Mouse (Mus musculus) neutrophil, adult 65 days (primary cell): ENCODE data around the gene Epn1. TPM values are rescaled to one million over a fixed set of nuclear protein-coding genes. Genes with fewer than 3 reads are reported as not detected.

ENCODE experiments used
- total RNA-seq: library from RNA; stranded (reverse); gene quantifications from 2 replicates; pipeline ENCODE4 v1.2.4, GENCODE M21; 2023

Gene Epn1
- total RNA-seq, result 143 and 147 TPM in 2 replicates

DNA sequence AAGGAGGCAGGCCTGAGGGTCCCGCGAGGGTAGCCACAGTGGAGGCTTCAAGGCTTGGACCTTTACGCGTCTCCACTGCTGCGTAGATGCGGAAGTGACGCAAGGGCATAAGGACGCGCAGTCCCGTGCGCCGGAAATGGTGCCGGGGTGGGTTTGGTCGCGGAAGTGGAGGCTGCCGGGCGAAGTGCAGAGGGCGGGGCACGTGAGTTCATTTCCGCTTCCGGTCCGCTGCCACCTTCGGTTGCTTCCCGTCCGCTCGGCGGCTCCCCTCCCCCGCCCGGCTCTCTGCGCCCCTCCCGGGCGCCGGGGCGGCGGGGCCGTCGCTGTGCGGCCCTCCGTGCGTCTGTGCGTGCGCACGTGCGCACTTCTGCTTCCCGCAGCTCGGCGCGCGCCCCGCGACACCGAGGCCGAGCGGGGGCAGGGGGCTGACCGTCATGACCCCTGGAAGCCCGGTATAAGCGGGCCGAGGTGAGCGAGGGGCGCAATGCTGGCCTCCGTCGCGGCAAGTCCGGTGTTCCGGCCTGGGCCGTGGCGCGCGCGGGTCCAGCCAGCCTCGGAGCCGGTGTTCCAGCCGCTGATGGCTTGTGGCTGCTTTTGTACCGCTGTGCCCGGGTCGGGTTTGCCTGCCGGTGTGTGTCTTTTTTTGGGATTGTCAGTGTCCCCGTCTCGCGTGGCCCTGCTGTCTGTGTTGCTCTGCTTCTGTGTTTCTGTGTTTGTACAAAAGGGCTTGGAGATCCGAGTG, at the start of gene Epn1:
Gene Epn1, plus strand, starts transcription at position 226 of the 742 bp plus-strand sequence.

DNA sequence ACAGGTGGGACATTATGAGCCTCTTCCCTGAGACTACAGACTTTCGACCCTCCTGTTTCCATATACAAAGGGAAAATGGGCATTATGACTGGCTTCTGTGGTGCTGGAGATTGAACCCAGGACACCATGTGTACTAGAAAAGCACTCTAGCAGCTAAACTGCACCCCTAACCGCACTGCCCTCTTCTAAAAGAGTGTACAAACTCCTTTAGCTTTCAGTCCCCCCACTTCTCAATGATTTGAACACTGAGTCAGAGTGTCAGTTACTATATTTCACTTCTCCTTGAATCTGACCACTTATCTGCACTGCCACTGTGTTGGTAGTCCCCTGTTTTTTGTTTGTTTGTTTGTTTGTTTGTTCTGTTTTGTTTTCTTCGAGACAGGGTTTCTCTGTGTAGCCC, 46.2 kb upstream of the Epn1 start, which contains the start of gene 4632433K11Rik:
Gene 4632433K11Rik, plus strand, starts transcription at position 301 of the 400 bp plus-strand sequence.

DNA sequence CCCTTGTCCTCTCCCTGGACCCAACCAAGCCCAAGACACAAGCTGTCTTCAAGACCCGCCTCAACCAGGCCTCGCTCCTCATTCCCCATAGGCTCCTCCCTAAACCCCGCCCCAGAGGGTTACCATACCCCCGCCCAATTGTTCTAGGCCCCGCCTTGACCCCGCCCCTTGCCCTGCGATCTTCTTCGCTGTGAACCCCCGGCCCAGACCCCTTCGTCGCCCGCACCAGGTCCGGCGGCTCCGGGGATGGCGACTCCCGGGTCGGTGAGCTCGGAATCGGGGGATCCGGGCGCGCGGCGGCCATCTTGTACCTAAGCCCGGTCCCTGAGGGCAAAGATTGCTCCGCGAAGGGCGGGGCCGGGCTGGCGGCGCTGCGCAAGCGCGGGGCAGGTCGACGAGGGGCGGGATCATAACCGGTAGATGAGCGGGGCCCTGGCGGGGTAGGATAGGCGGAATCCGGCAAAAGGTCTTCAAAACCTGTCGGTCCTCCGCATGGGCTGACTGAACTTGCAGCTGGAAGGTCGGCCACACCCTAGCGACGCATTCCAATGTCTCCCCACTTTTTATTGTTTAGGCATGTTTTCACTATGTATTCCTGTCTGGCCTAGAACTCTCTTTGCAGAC, 41.8 kb upstream of the Epn1 start, which contains the start of gene Zfp784:
Gene Zfp784, minus strand, starts transcription at position 338 of the 624 bp plus-strand sequence.

DNA sequence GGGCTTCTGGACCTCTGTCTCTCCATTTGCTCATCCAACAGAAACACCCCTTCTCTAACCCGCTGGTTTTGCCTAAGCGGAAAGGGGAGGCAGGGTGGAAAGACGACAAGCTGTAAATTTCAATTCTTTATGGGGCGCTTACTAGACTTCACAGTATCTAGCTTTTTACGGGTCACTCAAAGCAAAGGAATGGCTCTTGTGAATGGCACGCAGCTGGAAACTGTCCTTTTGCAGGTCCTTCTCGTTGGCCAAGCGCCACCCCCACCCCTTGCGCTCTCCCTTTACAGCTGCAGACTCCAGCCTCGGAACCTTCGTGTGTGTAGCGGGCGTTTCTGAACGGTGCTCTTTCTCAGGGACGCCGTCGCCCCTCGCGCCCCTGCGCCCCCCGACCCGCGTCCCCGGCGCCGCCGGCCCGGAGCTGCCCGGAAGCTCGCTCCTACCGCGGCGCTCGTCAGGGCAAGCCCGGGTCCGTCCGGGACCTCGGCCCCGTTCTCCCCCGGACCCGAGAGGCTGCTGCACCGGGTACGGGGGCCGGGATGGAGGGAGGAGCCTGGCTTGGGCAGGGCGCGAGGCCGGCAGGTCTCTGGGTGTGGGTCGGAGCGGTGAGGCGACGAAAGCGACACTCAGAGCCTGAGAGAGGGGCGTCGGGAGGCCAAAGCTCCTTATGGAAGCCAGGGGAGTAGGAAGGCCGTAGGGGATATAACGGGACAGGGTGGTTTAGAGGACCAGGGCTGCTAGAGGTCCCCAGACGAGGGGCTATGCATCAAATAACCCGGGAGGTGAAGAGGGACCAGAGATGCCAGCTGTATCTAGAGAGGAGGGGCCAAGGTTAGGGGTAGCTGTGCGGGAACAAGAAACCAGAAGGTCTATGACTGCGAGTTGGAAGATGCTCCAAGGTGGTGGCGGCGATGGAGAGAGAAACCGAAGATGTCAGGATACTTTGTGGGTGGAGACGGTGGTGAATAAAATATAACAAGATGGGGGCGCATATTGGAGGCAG, 28.5 kb upstream of the Epn1 start, which contains the start of gene Zfp580:
Gene Zfp580, plus strand, starts transcription at position 346 of the 1,000 bp plus-strand sequence.

DNA sequence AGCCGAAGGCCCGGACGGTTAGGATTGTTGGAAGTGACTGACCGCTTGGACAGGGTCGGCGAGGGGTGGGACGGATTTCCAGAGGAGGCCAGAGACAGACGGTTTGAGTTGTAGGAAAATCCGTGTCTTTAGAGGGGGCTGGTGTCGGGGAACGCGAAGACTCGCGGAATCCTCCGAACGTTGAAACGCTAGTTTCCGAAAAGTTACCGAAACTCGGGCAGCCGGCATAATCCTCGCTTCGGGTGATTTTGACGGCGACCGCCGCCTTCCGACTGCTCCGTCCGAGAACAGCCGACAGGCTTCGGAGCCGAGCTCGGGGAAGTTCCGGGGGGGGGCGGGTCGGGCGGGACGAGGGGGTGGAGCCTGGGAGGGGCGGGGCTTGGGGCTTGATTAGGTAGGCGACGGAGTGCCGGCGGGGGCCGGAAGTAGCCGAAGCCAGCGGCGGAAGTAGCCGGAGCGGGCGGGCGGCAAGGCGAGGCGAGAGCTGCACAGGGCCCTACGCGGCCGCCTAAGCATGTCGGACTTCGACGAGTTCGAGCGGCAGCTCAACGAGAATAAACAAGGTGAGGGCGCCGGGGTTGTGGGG, 18.2 kb upstream of the Epn1 start, which contains the start of gene U2af2:
Gene U2af2, plus strand, starts transcription at position 370 of the 586 bp plus-strand sequence.

DNA sequence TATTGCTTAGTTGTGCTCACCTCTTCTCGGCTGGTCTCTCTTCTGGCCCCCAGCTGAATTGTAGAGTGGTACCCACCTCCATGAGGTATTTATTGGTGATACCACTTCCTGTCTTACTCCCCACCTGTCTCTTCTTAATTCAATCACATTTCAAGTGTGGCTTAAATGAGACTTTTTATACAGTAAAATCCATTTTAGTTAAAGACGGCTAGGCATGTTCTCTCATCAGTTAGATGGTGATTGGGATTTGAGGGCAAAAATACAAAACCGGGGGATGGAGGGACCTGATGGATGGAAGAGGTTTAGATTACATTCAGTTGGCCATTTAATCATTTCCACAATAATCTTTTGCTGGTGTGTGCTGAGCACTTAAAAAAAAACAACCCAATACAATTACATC, 36.8 kb downstream of the Epn1 start, which contains the start of gene Rfpl4:
Gene Rfpl4, minus strand, starts transcription at position 101 of the 400 bp plus-strand sequence.

DNA sequence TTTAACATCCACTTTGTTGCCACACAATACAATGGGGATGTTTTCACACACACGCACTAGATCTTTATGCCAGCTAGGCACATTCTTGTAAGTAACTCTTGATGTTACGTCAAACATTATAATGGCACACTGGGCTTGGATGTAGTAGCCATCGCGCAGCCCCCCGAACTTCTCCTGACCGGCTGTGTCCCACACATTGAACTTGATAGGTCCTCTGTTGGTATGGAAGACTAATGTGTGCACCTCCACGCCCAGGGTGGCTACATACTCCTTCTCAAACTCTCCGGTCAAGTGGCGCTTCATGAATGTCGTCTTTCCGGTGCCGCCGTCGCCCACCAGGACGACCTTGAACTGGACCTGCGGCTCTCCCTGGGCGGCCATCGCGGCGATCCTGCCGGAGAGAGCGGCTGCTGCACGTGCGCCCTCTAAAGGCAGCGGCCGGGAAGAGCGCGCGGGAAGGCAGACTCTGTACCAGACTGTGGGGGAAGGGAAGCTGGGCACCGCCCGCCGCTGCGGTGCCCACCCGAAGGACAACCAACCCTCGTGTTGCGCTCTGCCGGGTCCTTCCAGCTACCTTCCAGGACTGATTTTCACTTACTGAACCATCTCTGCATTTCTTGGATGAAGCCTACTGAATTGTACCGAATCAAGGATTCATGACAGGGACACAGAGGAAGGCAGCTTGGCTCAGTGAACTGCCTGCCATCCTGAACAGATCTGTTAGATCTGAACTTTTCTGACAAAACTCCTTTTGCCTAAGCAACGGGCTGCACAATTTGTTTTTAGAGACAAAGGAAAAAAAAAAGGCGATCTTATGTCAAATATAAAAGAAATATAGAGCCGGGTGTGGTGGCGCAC, 45.7 kb downstream of the Epn1 start, which contains the start of gene Rasl2-9:
Gene Rasl2-9, minus strand, starts transcription at position 402 of the 858 bp plus-strand sequence.

Other genes starting within 250 kb of the Epn1 start
- 1.0 TPM in 1 of 2 replicates, not detected in the other for gene Shisa7, start 235.5 kb upstream of the Epn1 start, total RNA-seq
- 4.1 and 4.4 TPM in 2 replicates for gene Isoc2b, start 210.0 kb upstream of the Epn1 start, total RNA-seq
- 6.0 and 6.2 TPM in 2 replicates for gene Isoc2a, start 203.1 kb upstream of the Epn1 start, total RNA-seq
- not detected in 2 replicates for gene Gm36210, start 173.7 kb upstream of the Epn1 start, total RNA-seq
- gene Zfp628, start 165.0 kb upstream of the Epn1 start, total RNA-seq, result 13.2 and 16.2 TPM in 2 replicates
- gene Nat14, start 158.2 kb upstream of the Epn1 start, total RNA-seq, result 1.7 and 1.9 TPM in 2 replicates
- gene Ssc5d, start 154.4 kb upstream of the Epn1 start, total RNA-seq, result 0.44 TPM in 1 of 2 replicates, not detected in the other
- gene Sbk2, start 115.8 kb upstream of the Epn1 start, total RNA-seq, result not detected in 2 replicates
- gene Sbk3, start 109.1 kb upstream of the Epn1 start, total RNA-seq, result not detected in 2 replicates
- gene Zfp579, start 84.1 kb upstream of the Epn1 start, total RNA-seq, result 3.4 and 6.0 TPM in 2 replicates
- 11.9 and 12.6 TPM in 2 replicates for gene Zfp524, start 65.8 kb upstream of the Epn1 start, total RNA-seq
- 26.5 and 31.4 TPM in 2 replicates for gene Fiz1, start 65.5 kb upstream of the Epn1 start, total RNA-seq
- gene Gm44973, start 64.7 kb upstream of the Epn1 start, total RNA-seq, result not detected in 2 replicates
- 38.0 and 47.1 TPM in 2 replicates for gene Zfp865, start 59.9 kb upstream of the Epn1 start, total RNA-seq
- gene Ccdc106, start 59.7 kb upstream of the Epn1 start, total RNA-seq, result 0.29 and 0.98 TPM in 2 replicates
- 0.98 TPM in 1 of 2 replicates, not detected in the other for gene 4632433K11Rik, start 46.1 kb upstream of the Epn1 start, total RNA-seq
- gene Zfp784, start 41.8 kb upstream of the Epn1 start, total RNA-seq, result 2.0 and 2.2 TPM in 2 replicates
- gene Zfp580, start 28.7 kb upstream of the Epn1 start, total RNA-seq, result 0.98 and 1.2 TPM in 2 replicates
- gene U2af2, start 18.1 kb upstream of the Epn1 start, total RNA-seq, result 219 and 291 TPM in 2 replicates
- not detected in 2 replicates for gene Rfpl4, start 36.7 kb downstream of the Epn1 start, total RNA-seq
- 0.41 TPM in 1 of 2 replicates, not detected in the other for gene Rasl2-9, start 45.7 kb downstream of the Epn1 start, total RNA-seq
- gene Vmn1r55, start 69.4 kb downstream of the Epn1 start, total RNA-seq, result not detected in 2 replicates
- gene Vmn1r56, start 116.5 kb downstream of the Epn1 start, total RNA-seq, result not detected in 2 replicates
- gene Vmn1r57, start 138.3 kb downstream of the Epn1 start, total RNA-seq, result not detected in 2 replicates